Mouse (Mus musculus): Measurements from ENCODE around the gene Cryba2.

The Cryba2 gene

DNA sequence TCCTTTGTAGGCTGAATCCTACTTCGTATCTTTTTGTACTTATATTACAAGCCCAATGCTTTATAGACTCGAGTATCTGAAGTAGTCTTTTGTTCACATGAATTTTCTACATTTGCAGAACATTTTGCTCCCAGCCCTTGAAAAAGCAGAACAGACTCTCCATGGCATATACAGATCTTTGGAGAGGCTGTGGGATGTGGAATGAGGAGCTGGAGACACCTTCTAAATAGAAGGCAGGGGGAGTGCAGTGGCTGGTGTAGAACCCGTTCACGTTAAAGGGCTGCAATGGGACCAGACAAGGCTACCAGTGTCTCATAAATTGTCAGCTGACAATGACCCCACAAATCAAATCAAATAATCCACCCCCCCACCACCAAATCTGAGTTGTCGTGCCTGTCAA, 44.0 kb downstream of the Cryba2 start:
- DNase-seq (ENCODE audit: low spot score in 2 of 2) = no peak

- DNase-seq (ENCODE audit: low spot score in 2 of 2) = no peak
Observed at GRCm38 (mm10) chr1:74846341-74846740, 46.6 kb downstream of the Cryba2 start.

GRCm38 (mm10) chr1:74843090-74843489, 49.9 kb downstream of the Cryba2 start:
- DNase-seq (ENCODE audit: low spot score in 2 of 2) = no peak
